Mouse (Mus musculus): ENCODE data around the gene Dnajc30. TPM values are rescaled to one million over a fixed set of nuclear protein-coding genes. Genes with fewer than 3 reads are reported as not detected.

Gene Dnajc30
- total RNA-seq (2023) = 10 to 100 TPM; 13.2 to 16.1 TPM

GRCm38 (mm10) chr5:135063629-135064381 lies at the start of gene Dnajc30:
Dnajc30 (plus strand) TSS chr5:135064202.

GRCm38 (mm10) chr5:135023344-135024173 lies 40.4 kb upstream of the Dnajc30 start, which contains the start of gene Stx1a:
Stx1a (plus strand) TSS chr5:135023482.

GRCm38 (mm10) chr5:135064909-135065446 lies 976 bp downstream of the Dnajc30 start, which contains the start of gene Bud23:
Bud23 (minus strand) TSS chr5:135064959.

GRCm38 (mm10) chr5:135077564-135078481 lies 13.8 kb downstream of the Dnajc30 start, which contains the start of gene Vps37d:
Vps37d (minus strand) TSS chr5:135078266.

GRCm38 (mm10) chr5:135089653-135090052 lies 25.7 kb downstream of the Dnajc30 start, which contains the start of gene Mlxipl:
Mlxipl (plus strand) TSS chr5:135089890.

Other genes starting within 250 kb of the Dnajc30 start
- not detected for gene Tmem270, start 157.5 kb upstream of the Dnajc30 start, total RNA-seq (2023)
- gene Cldn13, start 148.7 kb upstream of the Dnajc30 start, total RNA-seq (2023) = 10 to 100 TPM in 1 of 2 experiments, 1 to 10 TPM in 1; 4.0 to 17.5 TPM
- gene Mettl27, start 131.8 kb upstream of the Dnajc30 start, total RNA-seq (2023) = 1 to 10 TPM; 1.6 to 3.0 TPM
- not detected for gene Cldn4, start 117.3 kb upstream of the Dnajc30 start, total RNA-seq (2023)
- gene Cldn3, start 78.0 kb upstream of the Dnajc30 start, total RNA-seq (2023) = not detected
- gene Abhd11, start 55.0 kb upstream of the Dnajc30 start, total RNA-seq (2023) = 10 to 100 TPM; 22.7 to 26.3 TPM
- under 1 TPM; 0.22 to 0.27 TPM for gene Stx1a, start 40.7 kb upstream of the Dnajc30 start, total RNA-seq (2023)
- 10 to 100 TPM; 29.6 to 34.5 TPM for gene Bud23, start 757 bp downstream of the Dnajc30 start, total RNA-seq (2023)
- under 1 TPM in 1 of 2 experiments, not detected in 1; 0.31 TPM for gene Vps37d, start 14.1 kb downstream of the Dnajc30 start, total RNA-seq (2023)
- gene Mlxipl, start 25.7 kb downstream of the Dnajc30 start, total RNA-seq (2023) = under 1 TPM; 0.24 to 0.49 TPM
- 10 to 100 TPM; 10.6 to 11.1 TPM for gene Tbl2, start 85.5 kb downstream of the Dnajc30 start, total RNA-seq (2023)
- 10 to 100 TPM; 25.0 to 30.1 TPM for gene Bcl7b, start 104.1 kb downstream of the Dnajc30 start, total RNA-seq (2023)
- 10 to 100 TPM; 83.4 to 84.8 TPM for gene Baz1b, start 123.1 kb downstream of the Dnajc30 start, total RNA-seq (2023)
- not detected for gene Fzd9, start 187.0 kb downstream of the Dnajc30 start, total RNA-seq (2023)

All from neutrophil, adult 59 days (primary cell).